Mouse (Mus musculus) CH12F3 (cell line): ENCODE results near the gene Igsf9.

Experiments
- in situ Hi-C: fragments of 300-500 bp; cut with MboI; formaldehyde crosslinking; loops from 2 replicates; pipeline ENCODE4 v1.14.3; 2020; ENCODE audit warnings: low sequenced_read_pairs

Igsf9 gene

GRCm38 (mm10) chr1:172463387-172464333, 17.9 kb upstream of the Igsf9 start:
- in situ Hi-C loops: no loop called here

- in situ Hi-C loops: no loop called here
Observed at GRCm38 (mm10) chr1:172468301-172468877, 13.2 kb upstream of the Igsf9 start.

DNA sequence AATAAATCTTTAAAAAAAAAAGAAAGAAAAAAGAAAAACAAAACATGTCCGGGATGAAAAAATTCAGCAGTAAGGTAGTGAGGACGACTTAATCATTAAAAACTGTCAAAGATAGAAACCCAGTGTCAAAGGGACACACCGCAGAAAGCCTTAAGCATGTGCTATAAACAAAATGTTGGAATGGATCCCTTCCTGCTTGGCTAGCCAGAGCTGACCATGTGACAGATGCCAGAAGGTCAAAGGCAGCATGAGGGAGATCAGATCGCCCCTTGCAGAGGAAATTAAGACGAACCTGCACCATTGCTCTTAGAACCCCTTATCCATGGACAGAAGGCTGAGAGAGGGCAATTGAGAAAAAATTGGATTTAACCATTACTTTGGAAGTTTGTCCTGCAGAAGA, 12.2 kb upstream of the Igsf9 start:
- in situ Hi-C loops: no loop called here

GRCm38 (mm10) chr1:172469810-172470448, 11.7 kb upstream of the Igsf9 start:
- in situ Hi-C loops: no loop called here

- in situ Hi-C loops: no loop called here
Observed at GRCm38 (mm10) chr1:172472909-172473308, 8.7 kb upstream of the Igsf9 start.

- in situ Hi-C loops: no loop called here
Observed at GRCm38 (mm10) chr1:172474196-172474595, 7.4 kb upstream of the Igsf9 start.

- in situ Hi-C loops: no loop called here
Observed at GRCm38 (mm10) chr1:172475054-172475741, 6.4 kb upstream of the Igsf9 start, which contains the start of gene Slamf9. Gene Slamf9, plus strand, starts transcription at chr1:172475358.

DNA sequence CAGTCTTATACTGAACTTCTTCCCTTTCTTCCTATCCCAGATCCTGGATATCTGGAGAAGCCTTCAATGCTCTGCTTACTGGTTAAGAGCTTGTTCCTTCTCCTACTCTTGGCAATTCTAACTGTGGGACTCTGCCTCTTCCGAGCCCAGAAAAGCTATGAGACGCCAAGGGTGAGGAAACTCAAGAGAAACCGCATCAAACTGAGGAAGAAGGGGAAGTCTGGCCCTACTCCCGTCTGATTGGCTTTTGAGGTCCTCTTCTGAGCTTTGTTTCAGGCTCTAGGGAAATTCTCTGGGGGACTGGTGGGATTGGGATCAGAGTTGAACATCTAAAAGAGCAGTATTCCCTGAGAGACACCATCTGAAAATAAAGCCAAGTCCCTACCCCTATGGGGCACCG, 3.6 kb upstream of the Igsf9 start:
- in situ Hi-C loops: no loop called here

DNA sequence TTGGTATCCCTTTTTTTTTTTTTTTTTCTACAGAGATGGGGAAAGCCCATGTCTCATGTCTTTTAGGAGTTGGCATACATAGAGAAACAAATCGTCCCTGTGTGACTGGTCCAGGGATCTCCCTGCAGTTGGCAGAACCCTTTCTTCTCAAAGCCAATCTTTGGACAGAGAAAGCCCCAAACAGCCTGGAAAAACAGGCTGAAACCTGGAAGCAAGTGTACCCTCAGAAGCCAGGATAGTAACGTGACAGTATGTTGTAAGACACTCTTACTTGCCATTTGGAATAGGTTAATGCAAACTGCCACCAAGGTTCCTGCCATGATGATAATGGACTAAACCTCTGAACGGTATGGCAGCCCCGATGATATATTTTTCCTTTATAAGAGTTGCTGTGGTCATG, 1.2 kb upstream of the Igsf9 start:
- in situ Hi-C loops: loop anchor here (5.0 kb wide), 1 partner anchor 63 kb away; no protein-coding TSS in a partner anchor

GRCm38 (mm10) chr1:172481111-172481510, 477 bp upstream of the Igsf9 start:
- in situ Hi-C loops: loop anchor here (5.0 kb wide), 1 partner anchor 64 kb away; no protein-coding TSS in a partner anchor

GRCm38 (mm10) chr1:172482518-172483360, 1.2 kb downstream of the Igsf9 start:
- in situ Hi-C loops: loop anchor here (5.0 kb wide), 1 partner anchor 65 kb away; no protein-coding TSS in a partner anchor

GRCm38 (mm10) chr1:172483361-172483660, 1.7 kb downstream of the Igsf9 start:
- in situ Hi-C loops: loop anchor here (5.0 kb wide), 1 partner anchor 66 kb away; no protein-coding TSS in a partner anchor

- in situ Hi-C loops: loop anchor here (5.0 kb wide), 1 partner anchor 67 kb away; no protein-coding TSS in a partner anchor
Observed at GRCm38 (mm10) chr1:172484236-172484635, 2.6 kb downstream of the Igsf9 start.

GRCm38 (mm10) chr1:172484671-172485070, 3.1 kb downstream of the Igsf9 start:
- in situ Hi-C loops: loop anchor here (5.0 kb wide), 1 partner anchor 67 kb away; no protein-coding TSS in a partner anchor

DNA sequence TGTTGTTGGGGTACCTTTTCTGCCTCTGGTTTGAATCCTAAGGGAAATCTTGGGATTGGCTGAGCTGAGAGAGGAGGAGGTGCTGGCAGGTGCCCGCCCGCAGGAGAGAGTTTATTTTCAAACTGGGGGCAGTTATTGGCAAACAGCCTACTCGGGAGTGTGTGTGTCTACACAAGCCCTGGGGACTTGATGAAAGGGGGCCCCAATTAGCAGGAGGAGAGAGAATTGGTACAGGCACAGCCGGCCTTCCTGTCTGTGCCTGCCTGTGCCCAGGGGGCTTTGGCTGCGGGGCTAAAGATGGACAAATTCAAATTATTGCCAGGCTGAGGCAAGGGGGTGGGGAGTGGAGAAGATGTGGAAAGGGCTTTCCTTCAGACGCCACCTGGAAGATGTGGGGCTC, 4.2 kb downstream of the Igsf9 start:
- in situ Hi-C loops: no loop called here

DNA sequence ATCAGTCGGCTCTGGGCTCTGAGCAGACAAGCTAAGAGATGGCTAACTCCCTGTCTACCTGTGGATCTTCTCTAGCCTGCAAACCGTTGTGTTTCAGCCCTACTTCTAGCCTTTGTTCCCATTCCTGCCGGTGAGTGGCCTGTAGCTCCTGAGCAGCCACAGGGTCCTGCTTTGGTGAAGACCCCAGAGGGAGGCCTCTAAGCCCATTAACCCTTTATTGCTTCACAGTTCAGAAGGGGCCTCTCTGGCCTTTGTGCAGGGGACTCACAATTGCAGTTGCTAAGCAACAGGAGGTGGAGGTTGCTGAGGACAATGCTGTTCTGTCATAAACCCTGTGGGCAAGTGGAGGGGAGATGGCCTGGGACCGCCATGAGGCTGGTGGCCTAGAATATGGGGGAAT, 4.6 kb downstream of the Igsf9 start:
- in situ Hi-C loops: no loop called here

- in situ Hi-C loops: no loop called here
Observed at GRCm38 (mm10) chr1:172486651-172487050, 5.1 kb downstream of the Igsf9 start.

DNA sequence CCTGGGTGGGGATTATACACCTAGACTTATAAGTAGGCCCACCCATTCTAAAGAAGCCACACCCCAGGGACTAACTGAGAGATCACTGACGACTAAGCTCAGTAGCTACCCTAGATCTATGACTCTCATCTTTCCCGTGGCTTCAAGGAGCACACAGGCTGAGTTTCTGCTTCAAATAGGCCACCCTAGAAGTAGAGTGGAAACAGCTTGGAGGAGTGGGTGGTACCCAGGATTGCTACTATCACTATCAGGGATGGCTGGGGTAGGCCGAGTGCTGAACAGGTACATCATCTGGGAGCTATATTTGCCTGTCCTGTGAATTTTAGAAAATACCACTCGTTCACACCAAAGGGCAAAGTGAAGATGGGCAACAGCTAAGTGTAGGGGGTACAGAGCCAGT, 6.3 kb downstream of the Igsf9 start:
- in situ Hi-C loops: no loop called here

DNA sequence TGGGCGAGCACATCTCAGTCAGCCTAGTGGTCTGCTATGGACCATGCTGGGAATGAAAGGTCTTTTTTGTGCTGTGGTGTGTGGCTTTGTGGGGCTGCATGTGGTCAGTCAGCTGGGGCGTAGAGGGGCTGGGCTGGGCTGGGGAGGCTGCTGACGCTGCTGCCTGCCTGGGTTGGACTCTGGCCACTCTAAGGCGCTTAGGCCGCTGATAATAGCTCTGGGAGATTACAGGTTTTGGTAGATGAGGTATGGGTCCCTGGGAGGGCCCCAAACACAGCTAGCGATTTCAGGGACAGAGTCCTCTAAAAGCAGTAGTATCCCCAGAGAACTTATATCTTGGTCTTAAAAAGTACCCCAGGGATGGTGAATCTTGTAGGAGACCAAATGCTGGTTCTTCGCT, 7.2 kb downstream of the Igsf9 start:
- in situ Hi-C loops: no loop called here
